Mouse (Mus musculus): ENCODE data around the gene Kcne1. TPM values are rescaled to one million over a fixed set of nuclear protein-coding genes. Genes with fewer than 3 reads are reported as not detected.
A peak's percentile ranks its signal among the peaks of the same experiment; 100 is the strongest.

Kcne1 gene
- polyA plus RNA-seq, 1 experiment from 2014 or later = 0.09 TPM

DNA sequence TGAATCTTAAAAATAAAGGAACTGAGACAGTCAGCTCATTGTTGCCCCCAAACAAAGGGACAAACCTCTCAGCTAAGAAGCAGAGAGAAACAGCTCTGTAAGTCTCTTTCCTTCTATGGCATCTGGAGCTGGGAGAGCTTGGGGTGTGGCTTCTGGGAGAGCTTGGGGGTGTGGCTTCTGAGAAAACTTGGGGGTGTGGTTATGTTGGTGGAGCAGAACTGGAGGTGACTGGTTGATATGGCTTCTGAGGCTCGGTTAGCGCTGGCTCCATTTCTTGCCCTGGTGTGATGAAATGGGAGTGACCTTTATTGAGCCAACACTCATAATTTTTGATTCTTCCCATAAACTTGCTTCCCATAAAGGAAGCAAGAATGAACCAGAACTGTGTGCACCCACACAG is 10.0 kb upstream of the Kcne1 start:
- Histone ChIP-seq H3K4me3 (ENCODE audit: low read depth, low read length) (no peak overlapping the region), H3K4me1 (ENCODE audit: control insufficient read depth, insufficient read depth, low read length) (no peaks in the 10 kb centered on the region), H3K4me2 (ENCODE audit: low read depth, severe bottlenecking) (no peak overlapping the region), H3K27me3 (ENCODE audit: control insufficient read depth, insufficient read depth, low read length) (no peaks in the 10 kb centered on the region), H3K27ac (replicated peaks; ENCODE audit: low read depth, low read length) (no peak overlapping the region), H3K9me3 (ENCODE audit: control insufficient read depth, low read length) (no peaks in the 10 kb centered on the region), H3K36me3 (ENCODE audit: control insufficient read depth, insufficient read depth, low read length) (no peaks in the 10 kb centered on the region), H3K9ac (ENCODE audit: low read length) (no peak overlapping the region)
- no peak for DNase-seq (ENCODE audit: low spot score)
- 0 out of 2 replicates have a peak, but pooled peaks have one; percentile 60 for ATAC-seq (ENCODE audit: insufficient number of reproducible peaks, low FRiP score, low TSS enrichment, low read depth)
- 35% methylated on average over 2 of the region's 2 CpGs for whole genome bisulfite sequencing

GRCm38 (mm10) chr16:92365477-92365876 is 6.2 kb upstream of the Kcne1 start:
- no peaks in the 10 kb centered on the region for H3K27me3 ChIP-seq (ENCODE audit: control insufficient read depth, insufficient read depth, low read length)
- no peak overlapping the region for H3K27ac ChIP-seq (replicated peaks; ENCODE audit: low read depth, low read length)
- H3K36me3 ChIP-seq (ENCODE audit: control insufficient read depth, insufficient read depth, low read length) = no peaks in the 10 kb centered on the region
- H3K9ac ChIP-seq (ENCODE audit: low read length) = no peak overlapping the region
- no peak for DNase-seq (ENCODE audit: low spot score)
- no peak overlapping the region for H3K4me3 ChIP-seq (ENCODE audit: low read depth, low read length)
- H3K4me2 ChIP-seq (ENCODE audit: low read depth, severe bottlenecking) = no peak overlapping the region
- 71% methylated on average over 7 of the region's 7 CpGs for WGBS
- H3K4me1 ChIP-seq (ENCODE audit: control insufficient read depth, insufficient read depth, low read length) = no peaks in the 10 kb centered on the region
- H3K9me3 ChIP-seq (ENCODE audit: control insufficient read depth, low read length) = no peaks in the 10 kb centered on the region
- ATAC-seq (ENCODE audit: insufficient number of reproducible peaks, low FRiP score, low TSS enrichment, low read depth) = no peak

GRCm38 (mm10) chr16:92360711-92361110 is 1.4 kb upstream of the Kcne1 start:
- Histone ChIP-seq H3K4me3 (ENCODE audit: low read depth, low read length) (no peak overlapping the region), H3K4me2 (ENCODE audit: low read depth, severe bottlenecking) (no peak overlapping the region), H3K27me3 (ENCODE audit: control insufficient read depth, insufficient read depth, low read length) (no peaks in the 10 kb centered on the region), H3K9me3 (ENCODE audit: control insufficient read depth, low read length) (no peaks in the 10 kb centered on the region), H3K4me1 (ENCODE audit: control insufficient read depth, insufficient read depth, low read length) (peaks cover 7% of the 10 kb centered on the region; the same call in 1 of the 2 replicates), H3K27ac (replicated peaks; ENCODE audit: low read depth, low read length) (no peak overlapping the region), H3K36me3 (ENCODE audit: control insufficient read depth, insufficient read depth, low read length) (no peaks in the 10 kb centered on the region), H3K9ac (ENCODE audit: low read length) (no peak overlapping the region)
- DNase-seq (ENCODE audit: low spot score) = no peak
- no peak for ATAC-seq (ENCODE audit: insufficient number of reproducible peaks, low FRiP score, low TSS enrichment, low read depth)
- 78% methylated on average over 7 of the region's 7 CpGs for WGBS

DNA sequence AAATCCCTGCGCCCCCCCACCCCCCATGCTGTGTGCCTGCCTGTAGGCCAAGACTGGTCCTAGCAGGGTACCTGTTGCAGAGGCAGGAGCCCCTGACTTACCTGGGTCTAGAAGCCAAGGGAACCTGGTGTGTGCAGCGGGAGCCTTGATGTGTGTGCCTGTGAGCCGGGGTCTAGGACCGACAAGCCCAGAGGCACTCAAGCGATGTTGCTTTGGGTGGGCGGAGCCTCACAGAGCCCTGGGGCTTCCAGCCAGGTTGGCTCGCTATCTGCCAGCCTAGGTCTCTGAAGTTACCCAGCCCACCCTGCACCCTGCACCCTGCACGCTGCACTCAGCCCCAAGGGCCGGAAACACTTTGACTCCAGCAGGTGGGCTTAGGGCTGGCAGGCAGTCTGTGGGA is 534 bp downstream of the Kcne1 start:
- Histone ChIP-seq H3K4me2 (ENCODE audit: low read depth, severe bottlenecking) (peak overlapping the region; percentile 10; the same call in 1 of the 2 replicates), H3K9ac (ENCODE audit: low read length) (no peak overlapping the region), H3K27ac (replicated peaks; ENCODE audit: low read depth, low read length) (no peak overlapping the region), H3K9me3 (ENCODE audit: control insufficient read depth, low read length) (no peaks in the 10 kb centered on the region), H3K4me1 (ENCODE audit: control insufficient read depth, insufficient read depth, low read length) (peaks cover 10% of the 10 kb centered on the region; the same call in 1 of the 2 replicates), H3K36me3 (ENCODE audit: control insufficient read depth, insufficient read depth, low read length) (no peaks in the 10 kb centered on the region), H3K27me3 (ENCODE audit: control insufficient read depth, insufficient read depth, low read length) (no peaks in the 10 kb centered on the region), H3K4me3 (ENCODE audit: low read depth, low read length) (no peak overlapping the region)
- WGBS = 22% methylated on average over 9 of the region's 9 CpGs
- peak; percentile 39 for DNase-seq (ENCODE audit: low spot score)
- ATAC-seq (ENCODE audit: insufficient number of reproducible peaks, low FRiP score, low TSS enrichment, low read depth) = peak; percentile 36; the same call in 1 of the 2 replicates

DNA sequence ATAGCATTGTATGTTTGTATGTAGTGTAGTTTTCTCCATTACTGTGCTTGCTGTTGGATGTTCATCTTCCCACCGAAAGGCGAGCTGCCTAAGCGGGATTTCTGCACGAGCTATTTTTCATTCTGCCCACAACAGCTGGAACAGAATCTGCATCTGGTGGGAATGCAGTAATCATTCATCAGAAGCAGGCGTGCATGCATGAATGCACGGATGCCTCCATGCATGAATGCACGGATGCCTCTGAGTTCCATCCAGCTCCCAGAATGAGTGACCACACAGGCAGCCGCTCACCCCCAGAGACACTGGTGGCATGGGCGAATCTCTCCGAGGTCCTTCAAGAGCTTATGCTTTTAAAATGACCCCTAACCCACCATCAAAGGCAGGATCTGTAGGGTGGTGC is 1.7 kb downstream of the Kcne1 start:
- H3K9ac ChIP-seq (ENCODE audit: low read length) = no peak overlapping the region
- H3K27ac ChIP-seq (replicated peaks; ENCODE audit: low read depth, low read length) = no peak overlapping the region
- ATAC-seq (ENCODE audit: insufficient number of reproducible peaks, low FRiP score, low TSS enrichment, low read depth) (no peak), DNase-seq (ENCODE audit: low spot score) (no peak)
- WGBS = 80% methylated on average over 10 of the region's 10 CpGs
- no peaks in the 10 kb centered on the region for H3K27me3 ChIP-seq (ENCODE audit: control insufficient read depth, insufficient read depth, low read length)
- peaks cover 13% of the 10 kb centered on the region for H3K4me1 ChIP-seq (ENCODE audit: control insufficient read depth, insufficient read depth, low read length)
- no peaks in the 10 kb centered on the region for H3K9me3 ChIP-seq (ENCODE audit: control insufficient read depth, low read length)
- H3K4me2 ChIP-seq (ENCODE audit: low read depth, severe bottlenecking) = no peak overlapping the region
- H3K36me3 ChIP-seq (ENCODE audit: control insufficient read depth, insufficient read depth, low read length) = no peaks in the 10 kb centered on the region
- H3K4me3 ChIP-seq (ENCODE audit: low read depth, low read length) = no peak overlapping the region

DNA sequence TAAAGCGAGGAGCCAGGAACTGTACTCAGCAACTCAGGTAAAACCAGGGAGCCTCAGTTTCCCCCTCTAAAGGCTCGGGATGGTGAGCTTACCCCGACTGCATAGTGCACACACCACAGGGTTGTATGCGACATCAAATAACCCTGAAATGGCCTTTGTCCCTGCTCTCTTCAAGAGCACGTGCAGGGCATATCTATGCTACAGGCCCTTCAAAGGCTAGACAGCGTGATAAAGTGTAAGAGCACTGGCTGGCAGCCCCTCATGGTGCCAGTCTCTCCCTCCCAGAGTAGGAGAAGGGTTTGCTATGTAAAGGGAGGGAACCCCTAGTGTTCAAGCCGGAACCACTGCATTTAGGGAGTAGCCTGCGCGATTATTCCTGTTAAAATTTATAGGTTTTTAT is 2.2 kb downstream of the Kcne1 start:
- H3K9me3 ChIP-seq (ENCODE audit: control insufficient read depth, low read length) = no peaks in the 10 kb centered on the region
- no peak overlapping the region for H3K27ac ChIP-seq (replicated peaks; ENCODE audit: low read depth, low read length)
- H3K9ac ChIP-seq (ENCODE audit: low read length) = no peak overlapping the region
- H3K27me3 ChIP-seq (ENCODE audit: control insufficient read depth, insufficient read depth, low read length) = no peaks in the 10 kb centered on the region
- peaks cover 13% of the 10 kb centered on the region for H3K4me1 ChIP-seq (ENCODE audit: control insufficient read depth, insufficient read depth, low read length)
- 82% methylated on average over 9 of the region's 9 CpGs for WGBS
- H3K4me2 ChIP-seq (ENCODE audit: low read depth, severe bottlenecking) = no peak overlapping the region
- ATAC-seq (ENCODE audit: insufficient number of reproducible peaks, low FRiP score, low TSS enrichment, low read depth) (no peak), DNase-seq (ENCODE audit: low spot score) (no peak)
- H3K4me3 ChIP-seq (ENCODE audit: low read depth, low read length) = no peak overlapping the region
- H3K36me3 ChIP-seq (ENCODE audit: control insufficient read depth, insufficient read depth, low read length) = no peaks in the 10 kb centered on the region

- Histone ChIP-seq H3K9me3 (ENCODE audit: control insufficient read depth, low read length) (no peaks in the 10 kb centered on the region), H3K27me3 (ENCODE audit: control insufficient read depth, insufficient read depth, low read length) (no peaks in the 10 kb centered on the region), H3K9ac (ENCODE audit: low read length) (no peak overlapping the region), H3K4me1 (ENCODE audit: control insufficient read depth, insufficient read depth, low read length) (peaks cover 13% of the 10 kb centered on the region), H3K27ac (replicated peaks; ENCODE audit: low read depth, low read length) (no peak overlapping the region), H3K4me3 (ENCODE audit: low read depth, low read length) (no peak overlapping the region), H3K36me3 (ENCODE audit: control insufficient read depth, insufficient read depth, low read length) (no peaks in the 10 kb centered on the region), H3K4me2 (ENCODE audit: low read depth, severe bottlenecking) (no peak overlapping the region)
- DNase-seq (ENCODE audit: low spot score) = no peak
- WGBS = 77% methylated on average over 11 of the region's 11 CpGs
- no peak for ATAC-seq (ENCODE audit: insufficient number of reproducible peaks, low FRiP score, low TSS enrichment, low read depth)
These were observed 3.3 kb downstream of the Kcne1 start for GRCm38 (mm10) chr16:92355982-92356381.

DNA sequence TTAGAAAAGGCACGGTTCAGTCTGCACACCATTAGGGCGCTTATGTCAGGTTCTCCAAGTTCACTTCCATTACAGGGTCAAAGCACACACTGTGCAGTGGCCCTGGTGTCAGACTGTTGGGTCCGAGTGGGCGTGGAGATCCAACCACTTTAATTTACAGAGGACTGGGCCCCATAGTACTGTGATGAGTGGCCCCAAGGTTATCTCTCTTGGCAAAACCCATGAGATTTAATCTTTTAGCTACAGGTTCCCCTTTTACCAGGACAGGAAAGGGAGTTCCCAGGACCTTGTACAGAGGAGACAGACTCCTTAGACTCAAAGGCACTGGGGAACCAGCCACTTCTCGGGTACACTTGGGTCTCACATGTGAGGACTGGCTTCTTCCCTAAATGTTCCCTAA is 3.9 kb downstream of the Kcne1 start:
- no peak overlapping the region for H3K27ac ChIP-seq (replicated peaks; ENCODE audit: low read depth, low read length)
- H3K9ac ChIP-seq (ENCODE audit: low read length) = no peak overlapping the region
- no peak for DNase-seq (ENCODE audit: low spot score)
- H3K4me3 ChIP-seq (ENCODE audit: low read depth, low read length) = no peak overlapping the region
- peaks cover 13% of the 10 kb centered on the region for H3K4me1 ChIP-seq (ENCODE audit: control insufficient read depth, insufficient read depth, low read length)
- H3K36me3 ChIP-seq (ENCODE audit: control insufficient read depth, insufficient read depth, low read length) = no peaks in the 10 kb centered on the region
- WGBS = 83% methylated on average over 5 of the region's 5 CpGs
- ATAC-seq (ENCODE audit: insufficient number of reproducible peaks, low FRiP score, low TSS enrichment, low read depth) = no peak
- H3K4me2 ChIP-seq (ENCODE audit: low read depth, severe bottlenecking) = no peak overlapping the region
- no peaks in the 10 kb centered on the region for H3K27me3 ChIP-seq (ENCODE audit: control insufficient read depth, insufficient read depth, low read length)
- H3K9me3 ChIP-seq (ENCODE audit: control insufficient read depth, low read length) = no peaks in the 10 kb centered on the region

DNA sequence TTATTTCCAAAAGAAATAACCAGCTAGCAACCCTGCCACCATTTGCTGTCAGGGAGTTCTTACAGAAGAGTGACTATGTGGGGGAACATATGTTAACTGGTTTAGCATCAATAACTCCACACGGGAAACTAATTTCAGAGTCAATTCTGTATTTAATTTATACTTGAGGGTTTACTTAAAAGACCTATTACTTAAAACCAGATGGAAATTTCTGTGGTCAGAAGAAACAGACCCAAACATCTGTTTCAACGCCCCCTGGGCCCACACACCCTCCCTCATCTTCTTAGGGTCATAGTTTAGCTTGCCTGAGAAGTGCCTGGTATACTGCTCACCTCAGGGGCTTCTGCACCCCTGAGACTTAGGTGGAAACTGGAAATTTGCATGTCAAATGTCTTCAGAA is 5.4 kb downstream of the Kcne1 start:
- WGBS = 17% methylated on average over 2 of the region's 2 CpGs
- Histone ChIP-seq H3K4me1 (ENCODE audit: control insufficient read depth, insufficient read depth, low read length) (peaks cover 10% of the 10 kb centered on the region), H3K36me3 (ENCODE audit: control insufficient read depth, insufficient read depth, low read length) (no peaks in the 10 kb centered on the region), H3K4me2 (ENCODE audit: low read depth, severe bottlenecking) (no peak overlapping the region), H3K27me3 (ENCODE audit: control insufficient read depth, insufficient read depth, low read length) (no peaks in the 10 kb centered on the region), H3K27ac (replicated peaks; ENCODE audit: low read depth, low read length) (no peak overlapping the region; the same call in 1 of the 2 replicates), H3K9ac (ENCODE audit: low read length) (no peak overlapping the region), H3K4me3 (ENCODE audit: low read depth, low read length) (no peak overlapping the region), H3K9me3 (ENCODE audit: control insufficient read depth, low read length) (no peaks in the 10 kb centered on the region)
- no peak for ATAC-seq (ENCODE audit: insufficient number of reproducible peaks, low FRiP score, low TSS enrichment, low read depth)
- DNase-seq (ENCODE audit: low spot score) = peak; percentile 43
